Mouse (Mus musculus) kidney, embryonic 16.5 days (tissue): Measurements from ENCODE around the gene Tubb5. TPM values are rescaled to one million over a fixed set of nuclear protein-coding genes. Genes with fewer than 3 reads are reported as not detected.

Experiments
- ATAC-seq: fragments of 200-750 bp; cut with Nextera tagmentation; 2 replicates; pipeline ENCODE4 v1.8.0; 2017; ENCODE audit warnings: moderate TSS enrichment; ENCODE audit not compliant: low FRiP score, low TSS enrichment
- H3K27ac ChIP-seq: fragments of 300-500 bp; sonication (generic); 2 replicates; pipeline ENCODE4 v1.5.1; 2014; ENCODE audit warnings: low read length
- H3K27me3 ChIP-seq: fragments of 300-500 bp; sonication (generic); 2 replicates; pipeline ENCODE4 v1.6.1; 2014; ENCODE audit warnings: low read length, control low read depth, mixed read lengths; ENCODE audit not compliant: insufficient read depth
- H3K36me3 ChIP-seq: fragments of 300-500 bp; sonication (generic); 2 replicates; pipeline ENCODE4 v1.6.1; 2014; ENCODE audit warnings: low read length, control low read depth, mixed read lengths; ENCODE audit not compliant: insufficient read depth
- H3K4me1 ChIP-seq: fragments of 300-500 bp; sonication (generic); 2 replicates; pipeline ENCODE4 v1.6.1; 2014; ENCODE audit warnings: low read length, control low read depth, mixed read lengths; ENCODE audit not compliant: insufficient read depth
- H3K4me2 ChIP-seq: fragments of 300-500 bp; sonication (generic); replicated peaks from 2 replicates; pipeline ENCODE4 v1.6.1; 2014; ENCODE audit warnings: low read depth, low read length
- H3K4me3 ChIP-seq: fragments of 300-500 bp; sonication (generic); 2 replicates; pipeline ENCODE4 v1.5.1; 2014; ENCODE audit warnings: mild to moderate bottlenecking, low read length
- H3K9ac ChIP-seq: fragments of 300-500 bp; sonication (generic); replicated peaks from 2 replicates; pipeline ENCODE4 v1.6.1; 2014; ENCODE audit warnings: low read length
- H3K9me3 ChIP-seq: fragments of 300-500 bp; sonication (generic); 2 replicates; pipeline ENCODE4 v1.6.1; 2016; ENCODE audit warnings: low read length, control low read depth
- WGBS: fragments of 180-500 bp; shearing (Covaris S2); extraction: QIAGEN DNeasy Blood & Tissue Kit; methylation state at CpG from one replicate; pipeline ENCODE4 v1.1.7; 2014; 5-methylcytosine and 5-hydroxymethylcytosine counted together
- polyA plus RNA-seq: library from polyadenylated mRNA; unstranded; fragments of >200 nt; fragmentation: Nextera tagmentation; extraction: Ambion mirVana; gene quantifications from 2 replicates; pipeline ENCODE4 v1.2.1, GENCODE M21; 2015

Tubb5 gene
- polyA plus RNA-seq, 1 experiment from 2014 or later, result 905 TPM

GRCm38 (mm10) chr17:35820111-35820510 lies 18.0 kb downstream of the Tubb5 start:
- Histone ChIP-seq H3K4me2 (no peak overlapping the region), H3K4me1 (peaks cover 44% of the 10 kb centered on the region), H3K9me3 (no peaks in the 10 kb centered on the region), H3K27ac (no peak overlapping the region), H3K27me3 (0 out of 2 replicates have a peak, but pooled peaks cover 3% of the 10 kb centered on the region), H3K36me3 (0 out of 2 replicates have a peak, but pooled peaks cover under 1% of the 10 kb centered on the region), H3K9ac (no peak overlapping the region), H3K4me3 (no peak overlapping the region)
- WGBS, result 83% methylated on average over 5 of the region's 5 CpGs
- ATAC-seq, result no peak

DNA sequence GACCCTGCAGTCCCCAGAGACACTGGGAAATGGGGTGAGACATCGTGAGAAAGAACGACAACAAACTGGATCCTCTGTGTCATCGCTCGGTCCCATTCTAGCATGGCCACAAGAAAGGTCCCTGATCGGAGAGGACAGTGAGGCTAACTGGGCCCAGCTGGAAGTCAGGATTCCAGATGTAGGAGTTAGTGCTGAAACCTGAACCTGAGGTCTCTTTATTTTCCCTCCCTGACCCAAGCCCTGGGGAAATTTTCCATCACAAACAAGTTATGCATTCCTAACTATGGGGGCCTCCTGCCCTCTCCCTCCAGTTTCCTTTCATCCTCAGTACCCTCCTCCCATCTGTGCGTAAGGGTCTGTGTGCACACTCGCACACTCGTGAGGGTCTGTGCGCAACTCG lies 20.9 kb downstream of the Tubb5 start:
- Histone ChIP-seq H3K27me3 (0 out of 2 replicates have a peak, but pooled peaks cover 3% of the 10 kb centered on the region), H3K4me3 (no peak overlapping the region), H3K27ac (peak overlapping the region; percentile 26; the same call in 1 of the 2 replicates), H3K9ac (no peak overlapping the region), H3K4me2 (no peak overlapping the region), H3K36me3 (no peaks in the 10 kb centered on the region), H3K9me3 (no peaks in the 10 kb centered on the region), H3K4me1 (peaks cover 42% of the 10 kb centered on the region)
- no peak for ATAC-seq
- WGBS, result 40% methylated on average over 10 of the region's 10 CpGs

DNA sequence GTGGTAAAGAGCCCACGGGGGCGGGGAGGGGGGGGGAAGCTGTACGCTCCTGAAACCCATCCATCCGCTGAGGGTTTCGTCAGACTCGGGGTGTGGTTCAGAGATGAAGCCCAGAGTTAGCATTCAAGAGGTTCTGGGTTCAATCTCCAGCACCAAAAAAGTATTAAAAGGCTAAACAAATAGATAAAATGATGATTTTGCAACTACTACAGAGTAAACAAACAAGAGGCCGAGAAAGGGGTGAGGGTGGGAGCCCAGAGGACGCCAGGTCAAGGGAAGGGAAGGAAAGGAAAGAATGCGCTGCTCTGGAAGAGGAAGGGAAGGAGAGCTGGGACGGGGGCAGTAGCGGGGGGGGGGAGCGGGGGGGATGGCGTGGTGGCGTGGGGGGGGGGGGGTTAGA lies 21.4 kb downstream of the Tubb5 start:
- 0 out of 2 replicates have a peak, but pooled peaks cover 3% of the 10 kb centered on the region for H3K27me3 ChIP-seq
- no peaks in the 10 kb centered on the region for H3K9me3 ChIP-seq
- WGBS, result 42% methylated on average over 8 of the region's 14 CpGs
- peaks cover 38% of the 10 kb centered on the region for H3K4me1 ChIP-seq
- no peak overlapping the region for H3K4me2 ChIP-seq
- no peaks in the 10 kb centered on the region for H3K36me3 ChIP-seq
- H3K27ac ChIP-seq, result no peak overlapping the region
- no peak overlapping the region for H3K9ac ChIP-seq
- ATAC-seq, result no peak
- no peak overlapping the region for H3K4me3 ChIP-seq

DNA sequence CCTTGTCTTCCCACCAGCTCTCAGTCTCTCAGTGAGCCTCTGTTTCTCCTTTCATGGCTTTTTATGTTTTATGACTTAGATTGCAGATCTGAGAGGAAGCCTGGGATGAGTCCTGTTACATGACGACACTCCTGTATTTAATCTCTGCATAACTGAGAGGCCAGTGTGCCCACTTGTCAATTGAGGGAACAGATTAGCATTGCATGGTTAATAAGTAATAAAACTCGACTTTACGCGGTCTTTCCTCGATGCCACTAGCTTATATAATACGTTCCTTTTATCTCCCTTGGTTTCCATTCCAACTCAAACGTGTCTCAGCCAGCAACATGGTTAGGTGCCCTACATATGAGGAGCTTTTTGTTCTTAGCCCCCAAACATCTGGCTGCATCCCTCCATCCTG lies 22.3 kb downstream of the Tubb5 start:
- Histone ChIP-seq H3K36me3 (no peaks in the 10 kb centered on the region), H3K9ac (no peak overlapping the region), H3K4me2 (no peak overlapping the region), H3K27me3 (0 out of 2 replicates have a peak, but pooled peaks cover 3% of the 10 kb centered on the region), H3K27ac (peak overlapping the region; percentile 84; the same call in 1 of the 2 replicates), H3K9me3 (no peaks in the 10 kb centered on the region), H3K4me3 (no peak overlapping the region), H3K4me1 (peaks cover 32% of the 10 kb centered on the region)
- no peak for ATAC-seq
- WGBS, result 52% methylated on average over 7 of the region's 7 CpGs

DNA sequence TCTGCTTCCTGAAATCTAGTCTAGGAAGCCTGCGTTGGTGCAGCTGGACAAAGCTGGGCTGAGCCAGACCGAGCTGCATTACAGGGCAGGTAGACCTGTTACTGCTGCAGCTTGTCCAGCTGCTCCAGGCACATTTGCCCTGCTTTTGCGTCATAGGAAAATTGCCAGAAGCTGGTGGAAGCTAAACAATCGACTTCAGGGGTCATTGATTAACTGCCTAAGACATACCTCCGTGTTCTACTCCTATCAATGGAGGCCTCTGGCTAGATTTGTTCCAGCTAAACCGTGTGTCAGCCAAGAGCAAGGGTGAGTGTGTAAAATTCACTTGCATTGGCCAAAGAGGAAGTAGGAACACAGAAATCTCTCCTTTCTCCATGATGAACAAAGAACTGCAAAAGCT lies 23.4 kb downstream of the Tubb5 start:
- Histone ChIP-seq H3K4me1 (peaks cover 30% of the 10 kb centered on the region), H3K9ac (no peak overlapping the region), H3K27me3 (0 out of 2 replicates have a peak, but pooled peaks cover 2% of the 10 kb centered on the region), H3K9me3 (no peaks in the 10 kb centered on the region), H3K4me2 (no peak overlapping the region), H3K27ac (peak overlapping the region; percentile 84), H3K4me3 (no peak overlapping the region), H3K36me3 (no peaks in the 10 kb centered on the region)
- 38% methylated on average over 6 of the region's 6 CpGs for WGBS
- ATAC-seq, result peak; percentile 26; the same call in 1 of the 2 replicates

DNA sequence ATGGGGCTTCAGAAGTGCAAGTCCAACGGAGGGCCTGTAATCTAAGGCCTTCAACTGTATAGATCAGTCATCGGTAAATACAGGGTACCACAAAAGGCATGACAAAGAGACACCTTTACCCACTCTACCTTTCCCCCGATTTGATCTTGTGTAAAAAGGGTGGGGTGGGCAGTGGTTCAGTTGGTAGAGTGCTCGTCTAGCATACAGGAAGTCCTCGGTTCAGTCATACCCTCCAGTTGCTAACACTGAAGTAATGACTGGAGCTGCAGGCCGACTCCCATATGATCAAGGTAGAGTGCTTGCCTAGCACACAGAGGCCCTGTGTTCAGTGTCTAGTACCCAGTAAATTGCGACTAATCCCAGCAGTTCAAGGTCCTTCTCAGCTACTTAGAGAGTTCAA lies 24.5 kb downstream of the Tubb5 start:
- Histone ChIP-seq H3K4me2 (no peak overlapping the region), H3K9me3 (no peaks in the 10 kb centered on the region), H3K4me1 (peaks cover 30% of the 10 kb centered on the region), H3K27ac (peak overlapping the region; percentile 75), H3K4me3 (no peak overlapping the region), H3K36me3 (no peaks in the 10 kb centered on the region), H3K27me3 (no peaks in the 10 kb centered on the region), H3K9ac (no peak overlapping the region)
- ATAC-seq, result 0 out of 2 replicates have a peak, but pooled peaks have one; percentile 8
- WGBS, result 79% methylated on average over 7 of the region's 7 CpGs

DNA sequence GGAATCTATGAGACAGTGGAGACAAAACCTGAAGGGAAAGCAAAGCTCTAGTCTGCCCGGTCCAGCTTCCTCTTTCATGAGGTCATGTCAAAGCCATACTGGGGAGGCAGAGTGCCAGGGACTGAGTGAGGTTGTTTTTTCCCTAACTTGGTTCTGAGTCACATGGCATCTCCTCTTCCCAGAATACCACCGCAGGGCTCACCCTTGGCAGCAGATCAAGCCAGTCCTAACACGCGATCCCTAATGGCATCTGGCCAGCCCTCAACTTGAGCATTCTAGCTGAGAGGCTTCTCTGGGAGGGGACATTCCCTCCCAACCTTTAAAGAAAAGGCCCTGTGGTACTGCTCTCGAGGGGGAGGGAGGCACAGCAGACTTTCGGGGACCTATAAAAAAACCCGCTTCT lies 24.9 kb downstream of the Tubb5 start:
- Histone ChIP-seq H3K36me3 (no peaks in the 10 kb centered on the region), H3K4me3 (no peak overlapping the region), H3K4me2 (no peak overlapping the region), H3K27me3 (no peaks in the 10 kb centered on the region), H3K9ac (no peak overlapping the region), H3K9me3 (no peaks in the 10 kb centered on the region), H3K27ac (peak overlapping the region; percentile 75), H3K4me1 (peaks cover 30% of the 10 kb centered on the region)
- ATAC-seq, result peak; percentile 46
- WGBS, result 35% methylated on average over 7 of the region's 7 CpGs

DNA sequence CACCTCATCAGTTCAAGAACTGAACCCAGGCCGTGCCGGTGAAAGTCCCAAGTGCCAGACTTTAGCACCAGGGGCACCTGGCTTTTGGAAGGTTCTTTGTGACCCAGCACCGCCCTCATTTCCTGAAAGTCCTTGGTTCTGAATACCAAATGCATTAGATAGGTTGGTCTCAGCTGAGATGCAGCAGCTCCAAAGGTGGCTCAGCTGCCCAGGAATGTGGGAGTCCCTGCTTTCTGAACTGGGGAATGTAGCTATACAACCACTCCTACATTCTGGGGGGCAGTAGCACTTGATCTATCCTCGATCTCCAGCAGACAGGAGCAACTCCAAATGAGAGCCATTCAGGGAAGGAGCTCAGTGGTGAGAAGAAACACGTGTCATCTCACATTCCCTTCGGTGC lies 25.4 kb downstream of the Tubb5 start:
- WGBS, result 55% methylated on average over 6 of the region's 6 CpGs
- Histone ChIP-seq H3K27me3 (no peaks in the 10 kb centered on the region), H3K9me3 (no peaks in the 10 kb centered on the region), H3K4me1 (peaks cover 30% of the 10 kb centered on the region), H3K27ac (peak overlapping the region; percentile 75), H3K9ac (no peak overlapping the region), H3K4me3 (no peak overlapping the region), H3K4me2 (no peak overlapping the region), H3K36me3 (no peaks in the 10 kb centered on the region)
- no peak; the same call in 1 of the 2 replicates for ATAC-seq

DNA sequence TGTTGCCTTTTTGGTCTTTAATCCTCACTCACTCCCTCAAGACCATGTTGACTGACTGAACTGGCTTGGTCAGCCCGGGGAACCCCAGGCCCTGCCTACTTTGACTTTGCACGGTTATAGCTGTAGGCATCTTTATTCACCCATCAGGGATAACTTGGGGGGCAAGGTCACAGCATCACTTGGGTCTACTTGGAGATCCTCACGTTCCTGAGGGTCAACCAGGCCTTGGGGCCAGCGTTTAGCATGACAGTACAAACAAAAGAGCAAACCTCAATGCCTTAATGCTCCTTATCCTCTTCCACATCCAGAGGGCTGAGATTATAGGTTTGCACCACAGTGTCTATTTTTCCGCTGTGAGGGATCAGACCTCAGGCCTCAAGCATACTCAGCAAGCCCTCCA lies 25.8 kb downstream of the Tubb5 start:
- no peaks in the 10 kb centered on the region for H3K9me3 ChIP-seq
- no peak for ATAC-seq
- H3K9ac ChIP-seq, result no peak overlapping the region
- peak overlapping the region; percentile 75 for H3K27ac ChIP-seq
- peaks cover 26% of the 10 kb centered on the region for H3K4me1 ChIP-seq
- H3K36me3 ChIP-seq, result no peaks in the 10 kb centered on the region
- no peak overlapping the region for H3K4me2 ChIP-seq
- no peaks in the 10 kb centered on the region for H3K27me3 ChIP-seq
- no peak overlapping the region for H3K4me3 ChIP-seq
- WGBS, result 78% methylated on average over 5 of the region's 5 CpGs

GRCm38 (mm10) chr17:35810900-35811648 lies 27.0 kb downstream of the Tubb5 start:
- Histone ChIP-seq H3K36me3 (no peaks in the 10 kb centered on the region), H3K4me1 (peaks cover 22% of the 10 kb centered on the region), H3K4me2 (no peak overlapping the region), H3K27me3 (no peaks in the 10 kb centered on the region), H3K9me3 (no peaks in the 10 kb centered on the region), H3K27ac (no peak overlapping the region), H3K9ac (no peak overlapping the region), H3K4me3 (no peak overlapping the region)
- 73% methylated on average over 5 of the region's 5 CpGs for WGBS
- ATAC-seq, result no peak
